Mouse (Mus musculus) spleen, adult 18-20 months (tissue): ENCODE data around the gene Gm26558.

Experiments
- DNase-seq, 2 experiments: peaks; one replicate each; pipeline ENCODE4 v3.0.0; 2022; ENCODE audit warnings: mixed read lengths in 2 of 2

Gm26558 gene

DNA sequence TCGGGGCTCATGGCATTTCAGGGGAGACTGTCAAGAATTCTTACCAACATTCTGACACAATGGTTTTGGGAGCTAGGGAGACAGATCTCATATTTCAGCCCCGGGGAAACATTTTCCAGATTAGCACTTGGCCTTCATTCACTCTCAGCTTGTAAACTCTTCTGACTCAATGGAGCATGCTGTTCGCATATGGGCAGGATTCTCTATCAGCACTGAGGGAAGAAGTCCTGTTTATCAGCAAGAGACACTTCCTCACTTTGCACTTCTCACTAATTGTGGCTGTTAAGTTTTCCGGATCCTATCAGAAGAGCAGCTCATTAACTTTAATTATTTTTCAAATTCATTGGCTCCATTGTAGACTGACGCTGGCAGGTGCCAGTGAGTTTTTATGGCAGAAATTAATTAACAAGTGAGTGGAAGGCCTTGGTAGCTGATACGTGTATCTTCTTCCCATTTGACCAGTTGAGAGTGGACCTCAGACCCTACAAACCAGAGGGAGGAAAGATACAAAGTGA lies 16.6 kb downstream of the Gm26558 start:
- DNase-seq: no peak

DNA sequence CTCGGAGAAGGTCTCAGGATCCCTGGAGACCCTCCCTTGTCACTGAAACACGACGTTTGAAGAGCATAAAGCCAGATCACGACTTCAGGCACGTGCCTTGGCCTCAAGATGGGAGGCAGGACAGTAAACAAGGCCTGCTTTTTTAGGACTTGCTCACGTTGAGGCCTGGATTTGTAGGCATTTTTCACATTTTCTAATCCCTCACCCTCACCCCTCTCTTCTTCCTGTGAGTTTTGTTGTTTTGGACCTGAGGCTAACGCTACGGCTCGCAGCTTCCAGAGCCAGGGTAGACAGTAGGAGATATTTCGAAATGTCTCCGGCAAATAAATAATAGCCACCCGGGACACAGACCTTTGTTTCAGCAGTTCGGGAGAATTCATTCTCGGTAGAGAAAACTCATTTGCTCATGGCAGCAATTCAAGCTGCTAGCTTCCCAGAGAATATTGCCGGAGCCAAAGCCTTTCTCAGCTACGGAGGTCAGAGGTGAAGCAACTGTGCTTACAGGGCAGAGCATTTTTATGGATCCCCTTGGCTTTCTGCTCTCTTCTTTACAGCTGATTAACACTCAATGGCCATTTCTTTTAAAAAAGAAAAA lies 18.8 kb downstream of the Gm26558 start:
- no peak for DNase-seq

GRCm38 (mm10) chr2:70640968-70641367 lies 20.9 kb downstream of the Gm26558 start:
- DNase-seq: no peak

- DNase-seq: no peak
Measured at GRCm38 (mm10) chr2:70634028-70634690, 27.7 kb downstream of the Gm26558 start.

DNA sequence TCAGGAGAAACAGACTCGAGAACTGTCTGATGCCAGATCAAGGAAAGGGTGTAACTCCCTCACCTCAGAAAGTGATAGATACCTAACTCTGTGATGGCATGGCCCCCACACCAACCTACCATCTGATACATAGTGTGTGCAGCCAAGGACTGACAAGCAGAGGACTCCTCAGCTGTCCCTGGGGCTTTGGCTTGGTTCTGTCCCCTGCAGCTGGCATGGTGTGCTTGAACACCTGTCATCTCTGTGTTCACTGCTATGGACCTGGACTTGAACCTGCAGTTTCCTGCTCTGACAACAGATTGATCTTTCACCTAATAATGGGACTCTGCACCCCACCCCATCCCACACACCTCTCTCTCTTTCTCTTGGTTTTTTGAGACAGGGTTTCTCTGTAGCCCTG lies 29.5 kb downstream of the Gm26558 start:
- DNase-seq: no peak

GRCm38 (mm10) chr2:70631321-70631720 lies 30.6 kb downstream of the Gm26558 start:
- no peak for DNase-seq

GRCm38 (mm10) chr2:70629921-70630320 lies 32.0 kb downstream of the Gm26558 start:
- peak; percentile 53 for DNase-seq

DNA sequence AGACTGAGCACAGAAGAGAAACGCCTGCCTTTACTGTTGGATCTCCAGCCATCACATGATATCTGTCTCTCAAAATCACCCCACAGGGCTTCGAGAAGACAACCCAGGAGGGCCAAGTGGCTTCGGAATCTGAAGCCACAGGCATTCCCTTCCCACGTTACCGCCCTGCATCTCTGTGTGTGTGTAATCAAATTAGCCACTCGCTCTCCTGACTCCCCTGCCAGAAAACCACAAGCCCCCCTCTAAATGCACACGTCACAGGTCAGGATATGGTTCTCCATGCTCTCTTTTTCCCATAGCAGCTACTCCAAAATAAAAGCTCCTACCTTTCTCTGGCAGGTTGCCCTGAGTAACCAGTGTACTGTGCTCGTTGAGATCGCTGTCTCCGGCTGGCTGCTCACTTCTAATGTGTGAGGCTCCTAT lies 32.6 kb downstream of the Gm26558 start:
- DNase-seq: peak in 1 of 2 experiments; percentile 32

- peak in 1 of 2 experiments; percentile 24 for DNase-seq
Measured at GRCm38 (mm10) chr2:70628397-70628796, 33.5 kb downstream of the Gm26558 start.

- no peak for DNase-seq
Measured at GRCm38 (mm10) chr2:70625761-70626160, 36.1 kb downstream of the Gm26558 start.

- DNase-seq: no peak
Measured at GRCm38 (mm10) chr2:70622244-70622643, 39.7 kb downstream of the Gm26558 start.

GRCm38 (mm10) chr2:70620225-70620624 lies 41.7 kb downstream of the Gm26558 start:
- DNase-seq: peak; percentile 50 to 73

- no peak for DNase-seq
Measured at GRCm38 (mm10) chr2:70619232-70619835, 42.6 kb downstream of the Gm26558 start.

DNA sequence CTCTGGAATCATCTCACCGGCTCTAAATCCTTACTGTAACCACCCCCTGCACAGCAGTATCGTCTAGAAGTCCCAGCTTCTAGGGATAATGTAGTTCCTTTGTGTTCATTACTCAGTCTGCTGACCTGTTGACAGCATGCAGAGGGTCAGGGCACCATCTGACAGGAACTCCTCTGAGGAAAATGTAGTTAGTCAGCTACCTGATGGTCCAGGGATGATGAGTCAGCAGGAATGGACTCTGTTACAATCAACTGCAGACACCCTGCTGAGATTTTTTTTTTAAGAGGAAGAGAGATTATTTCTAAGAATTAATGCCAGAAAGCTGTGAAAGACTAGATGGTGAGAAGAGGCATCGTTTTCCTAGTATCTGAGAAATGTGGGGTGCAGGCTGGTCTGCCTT lies 45.3 kb downstream of the Gm26558 start:
- no peak for DNase-seq

DNA sequence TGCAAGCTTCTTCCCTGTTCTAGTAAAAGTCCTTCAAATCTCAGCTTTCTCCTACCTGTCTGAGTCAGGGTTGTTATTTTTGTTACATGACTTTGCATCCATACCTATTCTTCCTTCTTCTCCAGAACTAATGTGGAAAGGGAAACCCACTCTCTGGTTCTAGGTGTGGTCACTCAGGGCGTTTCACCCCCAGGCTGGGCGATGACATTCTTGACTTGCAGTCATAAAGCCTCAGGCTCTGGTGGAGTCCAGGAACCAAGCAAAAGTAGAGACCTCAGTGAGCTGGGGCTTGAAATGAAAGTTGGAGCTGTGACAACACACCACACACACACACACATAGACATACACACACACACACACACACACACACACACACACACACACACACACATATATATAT lies 45.8 kb downstream of the Gm26558 start:
- no peak for DNase-seq

DNA sequence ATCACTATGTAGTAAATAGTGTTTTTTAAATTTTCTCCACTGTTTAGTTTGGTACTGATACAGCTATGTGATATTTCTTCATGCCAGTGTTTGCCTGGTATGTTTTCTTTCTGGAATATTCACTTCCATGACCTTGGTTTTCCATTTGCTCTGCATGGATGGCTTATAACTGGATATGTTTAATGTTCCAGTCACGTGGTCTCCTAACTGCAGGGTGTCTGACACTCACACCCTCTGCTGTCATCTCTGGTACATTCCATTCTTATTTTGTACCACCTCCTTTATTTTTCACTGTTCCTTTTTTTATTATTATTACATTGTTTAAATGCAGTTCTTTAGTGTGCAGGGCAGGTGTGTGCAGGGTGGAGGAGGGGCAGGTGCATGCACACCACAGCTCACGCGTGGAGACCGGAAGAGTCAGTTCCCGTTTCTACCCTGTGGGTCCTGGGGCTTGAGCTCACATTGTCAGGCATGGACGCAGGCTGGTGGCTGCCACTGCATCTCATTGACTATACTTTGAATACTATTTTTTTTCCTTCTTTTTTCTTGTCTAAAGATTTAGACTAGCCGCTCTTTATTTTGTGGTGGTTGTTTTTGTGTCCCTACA lies 47.1 kb downstream of the Gm26558 start:
- peak; percentile 61 to 75 for DNase-seq
